Mouse (Mus musculus) hindbrain, embryonic 16.5 days (tissue): ENCODE data around the gene Cyp2b9. TPM values are rescaled to one million over a fixed set of nuclear protein-coding genes. Genes with fewer than 3 reads are reported as not detected.
"Not testable (repeated sequence)": the region's sequence is repeated elsewhere in the genome, so short reads cannot be mapped to it uniquely, and the experiment has no call there.

Experiments used
- ATAC-seq: fragments of 200-750 bp; cut with Nextera tagmentation; 2 replicates; pipeline ENCODE4 v1.8.0; 2017; ENCODE audit warnings: moderate TSS enrichment, moderate library complexity
- H3K27ac ChIP-seq: fragments of 300-500 bp; sonication (generic); 2 replicates; pipeline ENCODE4 v1.5.1; 2014; ENCODE audit warnings: low read depth, mild to moderate bottlenecking, control low read depth, low read length, moderate library complexity
- H3K27me3 ChIP-seq: fragments of 300-500 bp; sonication (generic); replicated peaks from 2 replicates; pipeline ENCODE4 v1.6.1; 2014; ENCODE audit warnings: low read length; ENCODE audit not compliant: control insufficient read depth, insufficient read depth
- H3K36me3 ChIP-seq: fragments of 300-500 bp; sonication (generic); 2 replicates; pipeline ENCODE4 v1.6.1; 2014; ENCODE audit warnings: mild to moderate bottlenecking, low read length, moderate library complexity, mixed read lengths; ENCODE audit not compliant: control insufficient read depth, insufficient read depth
- H3K4me1 ChIP-seq: fragments of 300-500 bp; sonication (generic); 2 replicates; pipeline ENCODE4 v1.6.1; 2014; ENCODE audit warnings: low read depth, low read length; ENCODE audit not compliant: control insufficient read depth, insufficient read depth
- H3K4me2 ChIP-seq: fragments of 300-500 bp; sonication (generic); 2 replicates; pipeline ENCODE4 v1.6.1; 2014; ENCODE audit warnings: mild to moderate bottlenecking, low read length, control low read depth, moderate library complexity
- H3K4me3 ChIP-seq: fragments of 300-500 bp; sonication (generic); 2 replicates; pipeline ENCODE4 v1.5.1; 2014; ENCODE audit warnings: mild to moderate bottlenecking, low read length, control low read depth, moderate library complexity
- H3K9ac ChIP-seq: fragments of 300-500 bp; sonication (generic); 2 replicates; pipeline ENCODE4 v1.6.1; 2014; ENCODE audit warnings: low read depth, mild to moderate bottlenecking, control low read depth, low read length, moderate library complexity
- H3K9me3 ChIP-seq: fragments of 300-500 bp; sonication (generic); 2 replicates; pipeline ENCODE4 v1.6.1; 2014; ENCODE audit warnings: mild to moderate bottlenecking, low read length, moderate library complexity; ENCODE audit not compliant: control insufficient read depth
- WGBS: fragments of 180-500 bp; shearing (Covaris S2); extraction: QIAGEN DNeasy Blood & Tissue Kit; methylation state at CpG from one replicate; pipeline ENCODE4 v1.1.7; 2014; 5-methylcytosine and 5-hydroxymethylcytosine counted together
- polyA plus RNA-seq: library from polyadenylated mRNA; unstranded; fragments of >200 nt; fragmentation: Nextera tagmentation; extraction: Ambion mirVana; gene quantifications from 2 replicates; pipeline ENCODE4 v1.2.1, GENCODE M21; 2015

Cyp2b9 gene
- not detected in 2 replicates for polyA plus RNA-seq

DNA sequence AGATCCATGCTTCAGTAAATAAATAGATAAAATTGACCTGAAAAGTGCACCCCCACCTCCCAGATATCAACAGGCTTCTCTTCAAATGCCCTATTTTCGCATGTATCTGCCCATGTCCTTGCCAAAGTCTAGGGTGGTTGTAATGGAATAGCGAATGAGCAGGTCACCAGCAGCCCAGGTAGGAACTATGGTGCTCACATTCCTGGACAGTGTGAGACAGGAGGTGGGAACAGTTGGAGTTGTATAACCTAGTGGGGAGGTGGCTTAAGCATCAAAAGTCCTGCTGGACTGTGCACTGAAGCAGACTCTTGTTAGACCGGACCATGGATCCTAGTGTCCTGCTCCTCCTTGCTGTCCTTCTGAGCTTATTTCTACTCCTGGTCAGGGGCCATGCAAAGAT is at the start of gene Cyp2b9:
TSS of gene Cyp2b9 (plus strand) at position 301 of the 400 bp plus-strand sequence.
- not testable (repeated sequence) for H3K9me3 ChIP-seq, H3K27ac ChIP-seq, H3K4me3 ChIP-seq, H3K4me2 ChIP-seq, H3K4me1 ChIP-seq, H3K36me3 ChIP-seq, H3K9ac ChIP-seq, ATAC-seq, H3K27me3 ChIP-seq
- WGBS, result 68% methylated on average over 2 of the region's 3 CpGs

DNA sequence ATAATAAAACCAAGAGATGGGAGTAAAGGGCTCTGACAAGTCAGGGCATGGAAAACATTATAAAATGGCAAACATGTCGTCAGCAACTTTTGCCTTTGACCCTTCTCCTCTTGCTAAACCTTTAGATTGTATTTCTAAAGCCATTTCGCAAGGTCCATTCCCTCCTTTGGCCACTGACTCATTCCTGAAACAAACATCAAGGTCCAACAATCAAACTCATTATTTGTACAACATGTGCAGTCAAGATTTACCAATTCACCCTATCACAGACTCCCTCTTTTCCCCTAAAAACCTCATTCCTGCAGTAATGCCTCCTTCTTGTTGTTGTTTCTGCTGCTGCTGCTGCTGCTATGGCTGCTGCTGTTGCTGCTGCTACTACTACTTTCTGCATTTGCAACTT is 33.6 kb upstream of the Cyp2b9 start:
- not testable (repeated sequence) for H3K9me3 ChIP-seq

DNA sequence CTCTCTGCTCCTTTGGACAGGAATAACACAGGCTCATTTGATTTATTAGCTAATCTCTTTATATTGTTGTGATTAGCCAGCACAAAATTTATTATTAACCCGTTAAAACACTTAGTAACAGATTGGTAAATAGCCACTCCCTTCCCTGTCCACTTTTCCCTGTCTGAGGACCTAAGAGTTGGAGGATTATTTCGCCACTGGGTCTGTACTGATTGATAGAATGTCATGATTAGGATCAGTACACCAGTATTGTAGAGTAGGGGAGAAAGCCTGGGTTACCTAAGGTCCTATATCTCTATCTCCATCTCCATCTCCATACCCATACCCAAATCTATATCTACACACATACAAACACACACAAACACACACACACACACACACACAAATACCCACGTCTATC is 29.6 kb upstream of the Cyp2b9 start:
- H3K4me2 ChIP-seq, H3K4me1 ChIP-seq, H3K27ac ChIP-seq, H3K4me3 ChIP-seq, ATAC-seq, H3K9ac ChIP-seq, H3K36me3 ChIP-seq, H3K9me3 ChIP-seq, H3K27me3 ChIP-seq: not testable (repeated sequence)
- 100% methylated on average over 1 of the region's 3 CpGs for WGBS

More for the DNA sequence above, 33.6 kb upstream of the Cyp2b9 start:
- not testable (repeated sequence) for H3K27ac ChIP-seq, H3K36me3 ChIP-seq, H3K4me1 ChIP-seq, ATAC-seq, H3K27me3 ChIP-seq, H3K4me2 ChIP-seq, H3K9ac ChIP-seq, H3K4me3 ChIP-seq
- WGBS, result no CpG with 5 or more reads among the region's 2 CpGs

GRCm38 (mm10) chr7:26168765-26169536 is 4.3 kb upstream of the Cyp2b9 start:
- H3K4me1 ChIP-seq, H3K9ac ChIP-seq, H3K27me3 ChIP-seq, H3K9me3 ChIP-seq, H3K36me3 ChIP-seq, H3K27ac ChIP-seq, H3K4me3 ChIP-seq, H3K4me2 ChIP-seq, ATAC-seq: not testable (repeated sequence)
- WGBS, result 80% methylated on average over 2 of the region's 3 CpGs

GRCm38 (mm10) chr7:26201083-26201482 is 27.9 kb downstream of the Cyp2b9 start:
- no peaks in the 10 kb centered on the region for H3K27me3 ChIP-seq
- H3K4me2 ChIP-seq, result no peak overlapping the region
- no peak overlapping the region for H3K4me3 ChIP-seq
- peaks cover 18% of the 10 kb centered on the region for H3K9me3 ChIP-seq
- ATAC-seq, result no peak
- no peaks in the 10 kb centered on the region for H3K36me3 ChIP-seq
- 17% methylated on average over 2 of the region's 2 CpGs for whole genome bisulfite sequencing
- no peaks in the 10 kb centered on the region for H3K4me1 ChIP-seq
- no peak overlapping the region for H3K9ac ChIP-seq
- no peak overlapping the region for H3K27ac ChIP-seq

GRCm38 (mm10) chr7:26260034-26260433 is 86.8 kb downstream of the Cyp2b9 start, which contains the start of gene Vmn1r184:
Vmn1r184 (plus strand) TSS chr7:26260334.
- not testable (repeated sequence) for H3K4me1 ChIP-seq, H3K4me2 ChIP-seq, H3K36me3 ChIP-seq, H3K27me3 ChIP-seq, ATAC-seq, H3K9ac ChIP-seq, H3K9me3 ChIP-seq, H3K27ac ChIP-seq, H3K4me3 ChIP-seq
- WGBS, result 78% methylated on average over 1 of the region's 1 CpGs

Other genes starting within 250 kb of the Cyp2b9 start
- not detected in 2 replicates for gene Cyp2b13, start 111.9 kb upstream of the Cyp2b9 start, polyA plus RNA-seq
- gene Vmn1r184, start 86.9 kb downstream of the Cyp2b9 start, polyA plus RNA-seq, result not detected in 2 replicates
- not detected in 2 replicates for gene Cyp2a4, start 133.8 kb downstream of the Cyp2b9 start, polyA plus RNA-seq
- gene Nlrp9c, start 230.3 kb downstream of the Cyp2b9 start, polyA plus RNA-seq, result not detected in 2 replicates